Mouse (Mus musculus): Measurements from ENCODE around the gene Gm13272. TPM values are rescaled to one million over a fixed set of nuclear protein-coding genes. Genes with fewer than 3 reads are reported as not detected.
"Not testable (repeated sequence)": the region's sequence is repeated elsewhere in the genome, so short reads cannot be mapped to it uniquely, and the experiment has no call there.

The Gm13272 gene
- polyA plus RNA-seq (2016; fragmentation: Nextera tagmentation; extraction: Ambion mirVana): not detected in 2 replicates

- H3K4me3 ChIP-seq; H3K27me3 ChIP-seq (ENCODE audit: insufficient read depth, poor library complexity, severe bottlenecking); H3K4me1 ChIP-seq (replicated peaks); DNase-seq (ENCODE audit: low spot score); H3K9me3 ChIP-seq; H3K27ac ChIP-seq; H3K36me3 ChIP-seq: not testable (repeated sequence)
- WGBS: no CpG with 5 or more reads among the region's 29 CpGs
These were observed at the start of gene Gm13272 for GRCm38 (mm10) chr4:88779550-88779949. Gm13272 (plus strand) TSS chr4:88779850.

- Histone ChIP-seq H3K4me1 (replicated peaks) (no peaks in the 10 kb centered on the region), H3K27me3 (ENCODE audit: insufficient read depth, poor library complexity, severe bottlenecking) (no peaks in the 10 kb centered on the region), H3K4me3 (no peak overlapping the region), H3K27ac (no peak overlapping the region), H3K36me3 (no peaks in the 10 kb centered on the region), H3K9me3 (no peaks in the 10 kb centered on the region)
- DNase-seq (ENCODE audit: low spot score): peak; percentile 83
- 7% methylated on average over 2 of the region's 2 CpGs for WGBS
These were observed 41.2 kb upstream of the Gm13272 start for GRCm38 (mm10) chr4:88738480-88738879.

- Histone ChIP-seq H3K9me3 (no peaks in the 10 kb centered on the region), H3K27me3 (ENCODE audit: insufficient read depth, poor library complexity, severe bottlenecking) (no peaks in the 10 kb centered on the region), H3K27ac (no peak overlapping the region), H3K4me3 (no peak overlapping the region), H3K4me1 (replicated peaks) (no peaks in the 10 kb centered on the region), H3K36me3 (no peaks in the 10 kb centered on the region)
- DNase-seq (ENCODE audit: low spot score): no peak
- WGBS: 93% methylated on average over 6 of the region's 6 CpGs
These were observed 40.6 kb upstream of the Gm13272 start for GRCm38 (mm10) chr4:88739036-88739435.

- 94% methylated on average over 4 of the region's 4 CpGs for whole genome bisulfite sequencing
- no peak for DNase-seq (ENCODE audit: low spot score)
- Histone ChIP-seq H3K36me3 (no peaks in the 10 kb centered on the region), H3K4me3 (no peak overlapping the region), H3K27me3 (ENCODE audit: insufficient read depth, poor library complexity, severe bottlenecking) (no peaks in the 10 kb centered on the region), H3K4me1 (replicated peaks) (no peaks in the 10 kb centered on the region), H3K27ac (no peak overlapping the region), H3K9me3 (no peaks in the 10 kb centered on the region)
These were observed 38.2 kb upstream of the Gm13272 start for GRCm38 (mm10) chr4:88741426-88741825.

- H3K27ac ChIP-seq: no peak overlapping the region
- H3K9me3 ChIP-seq: no peaks in the 10 kb centered on the region
- no peaks in the 10 kb centered on the region for H3K36me3 ChIP-seq
- no peaks in the 10 kb centered on the region for H3K27me3 ChIP-seq (ENCODE audit: insufficient read depth, poor library complexity, severe bottlenecking)
- WGBS: 86% methylated on average over 7 of the region's 7 CpGs
- no peaks in the 10 kb centered on the region for H3K4me1 ChIP-seq (replicated peaks)
- H3K4me3 ChIP-seq: no peak overlapping the region
- DNase-seq (ENCODE audit: low spot score): no peak
These were observed 36.8 kb upstream of the Gm13272 start for GRCm38 (mm10) chr4:88742771-88743371.

GRCm38 (mm10) chr4:88744207-88744606 is 35.4 kb upstream of the Gm13272 start:
- no peaks in the 10 kb centered on the region for H3K36me3 ChIP-seq
- DNase-seq (ENCODE audit: low spot score): no peak

GRCm38 (mm10) chr4:88749926-88750325 is 29.7 kb upstream of the Gm13272 start:
- WGBS: 63% methylated on average over 6 of the region's 6 CpGs
- no peaks in the 10 kb centered on the region for H3K9me3 ChIP-seq
- H3K4me1 ChIP-seq (replicated peaks): no peaks in the 10 kb centered on the region
- H3K36me3 ChIP-seq: no peaks in the 10 kb centered on the region
- no peak for DNase-seq (ENCODE audit: low spot score)
- no peak overlapping the region for H3K4me3 ChIP-seq
- no peaks in the 10 kb centered on the region for H3K27me3 ChIP-seq (ENCODE audit: insufficient read depth, poor library complexity, severe bottlenecking)
- no peak overlapping the region for H3K27ac ChIP-seq

More at GRCm38 (mm10) chr4:88744207-88744606, 35.4 kb upstream of the Gm13272 start:
- Histone ChIP-seq H3K27me3 (ENCODE audit: insufficient read depth, poor library complexity, severe bottlenecking) (no peaks in the 10 kb centered on the region), H3K9me3 (no peaks in the 10 kb centered on the region), H3K4me1 (replicated peaks) (no peaks in the 10 kb centered on the region), H3K4me3 (no peak overlapping the region), H3K27ac (no peak overlapping the region)
- WGBS: 84% methylated on average over 3 of the region's 3 CpGs

- not testable (repeated sequence) for H3K4me3 ChIP-seq; H3K27ac ChIP-seq; H3K9me3 ChIP-seq; H3K27me3 ChIP-seq (ENCODE audit: insufficient read depth, poor library complexity, severe bottlenecking); H3K4me1 ChIP-seq (replicated peaks); H3K36me3 ChIP-seq; DNase-seq (ENCODE audit: low spot score)
- 75% methylated on average over 15 of the region's 15 CpGs for WGBS
These were observed 24.8 kb upstream of the Gm13272 start, which contains the start of gene Gm13271 for GRCm38 (mm10) chr4:88754818-88755340. Gm13271 (plus strand) TSS chr4:88754868.

- Histone ChIP-seq H3K27ac (peak overlapping the region; percentile 90), H3K4me3 (peak overlapping the region; percentile 60)
- 13% methylated on average over 29 of the region's 31 CpGs for WGBS
- H3K27me3 ChIP-seq (ENCODE audit: insufficient read depth, poor library complexity, severe bottlenecking); H3K4me1 ChIP-seq (replicated peaks); H3K9me3 ChIP-seq; H3K36me3 ChIP-seq: not testable (repeated sequence)
- peak; percentile 60 for DNase-seq (ENCODE audit: low spot score)
These were observed 22.8 kb upstream of the Gm13272 start for GRCm38 (mm10) chr4:88756581-88757513.

- H3K4me1 ChIP-seq (replicated peaks); H3K9me3 ChIP-seq; H3K27me3 ChIP-seq (ENCODE audit: insufficient read depth, poor library complexity, severe bottlenecking); H3K36me3 ChIP-seq: not testable (repeated sequence)
- Histone ChIP-seq H3K4me3 (peak overlapping the region; percentile 60), H3K27ac (peak overlapping the region; percentile 90)
- under 1% methylated on average over 21 of the region's 21 CpGs for WGBS
- peak; percentile 88 for DNase-seq (ENCODE audit: low spot score)
These were observed 22.0 kb upstream of the Gm13272 start for GRCm38 (mm10) chr4:88757628-88758031.

- H3K9me3 ChIP-seq; DNase-seq (ENCODE audit: low spot score); H3K4me1 ChIP-seq (replicated peaks); H3K27me3 ChIP-seq (ENCODE audit: insufficient read depth, poor library complexity, severe bottlenecking); H3K36me3 ChIP-seq; H3K27ac ChIP-seq; H3K4me3 ChIP-seq: not testable (repeated sequence)
- 89% methylated on average over 9 of the region's 9 CpGs for WGBS
These were observed 20.9 kb upstream of the Gm13272 start for GRCm38 (mm10) chr4:88758751-88759150.

GRCm38 (mm10) chr4:88759610-88760268 is 19.9 kb upstream of the Gm13272 start, which contains the start of gene Gm13283:
Gm13283 (plus strand) TSS chr4:88760119.
- H3K27me3 ChIP-seq (ENCODE audit: insufficient read depth, poor library complexity, severe bottlenecking); H3K4me1 ChIP-seq (replicated peaks); DNase-seq (ENCODE audit: low spot score); H3K9me3 ChIP-seq; H3K27ac ChIP-seq; H3K36me3 ChIP-seq: not testable (repeated sequence)
- H3K4me3 ChIP-seq: peak within 1 kb of the TSS; percentile 43
- WGBS: 22% methylated on average over 11 of the region's 14 CpGs

Data from hindbrain, embryonic 10.5 days (tissue).